Mouse (Mus musculus): ENCODE data around the gene Tnxb.
"Not testable (repeated sequence)": the region's sequence is repeated elsewhere in the genome, so short reads cannot be mapped to it uniquely, and the experiment has no call there.

The Tnxb gene

DNA sequence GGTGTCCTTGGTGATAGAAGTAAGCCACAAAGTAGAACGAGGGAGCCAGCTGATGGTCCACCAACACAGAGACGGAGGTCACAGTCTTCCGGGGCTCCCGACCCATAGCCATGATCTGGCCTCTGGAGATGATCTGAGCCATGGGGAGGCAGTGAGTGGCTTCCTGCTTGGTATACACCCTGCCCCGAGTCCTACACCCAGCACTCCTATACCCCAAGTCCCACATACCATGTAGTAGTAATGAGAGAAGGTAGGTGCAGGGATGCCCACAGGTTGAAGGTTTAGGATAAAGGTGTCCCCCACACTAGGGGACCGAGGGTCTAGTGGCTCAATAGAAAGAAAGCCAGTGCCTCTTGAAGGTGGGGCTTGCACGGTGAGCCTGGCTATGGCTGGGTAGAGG is 69.4 kb downstream of the Tnxb start:
- not testable (repeated sequence) for DNase-seq (ENCODE audit: low spot score)

DNA sequence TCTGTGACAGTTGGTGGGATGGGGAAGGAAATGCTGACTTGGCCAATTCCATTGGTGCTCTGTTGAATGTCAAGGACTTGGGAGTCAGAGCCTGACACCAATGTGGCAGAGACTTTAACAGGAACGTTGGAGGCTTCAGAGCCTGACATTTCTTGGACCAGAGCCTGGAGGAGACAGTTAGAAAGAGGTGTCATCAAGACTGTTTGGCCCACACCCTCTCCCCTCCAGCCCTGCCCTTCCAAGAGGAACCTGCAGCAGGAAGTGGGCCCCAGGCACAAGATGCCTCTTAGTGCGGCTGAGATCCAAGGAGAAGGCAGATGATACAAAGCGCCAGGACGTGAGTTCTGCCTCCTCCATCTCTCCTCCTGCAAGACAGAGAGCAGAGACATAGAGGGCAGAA is 69.9 kb downstream of the Tnxb start:
- DNase-seq (ENCODE audit: low spot score): no peak

DNA sequence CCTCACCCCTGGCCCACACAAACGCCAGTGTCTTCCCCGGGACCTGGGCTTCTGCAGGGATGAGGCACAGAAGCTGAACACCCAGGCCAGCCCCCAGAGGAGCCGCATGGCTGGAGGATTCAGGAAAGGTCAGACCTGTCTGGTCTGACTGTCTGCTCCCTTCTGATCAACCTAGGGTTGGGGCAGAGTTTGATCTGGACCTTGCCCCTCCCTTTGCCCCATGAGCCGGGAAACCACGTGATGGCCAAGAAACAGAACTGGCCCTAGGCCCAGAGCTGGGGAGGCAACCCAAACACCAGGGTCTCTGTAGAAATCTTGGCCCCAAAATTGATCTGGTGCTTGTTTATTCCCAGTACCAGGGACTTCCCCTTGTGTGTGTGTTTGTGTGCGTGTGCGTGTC is 73.4 kb downstream of the Tnxb start, which contains the start of gene C4b:
Gene C4b, minus strand, starts transcription at position 164 of the 400 bp plus-strand sequence.
- DNase-seq (ENCODE audit: low spot score): no peak

DNA sequence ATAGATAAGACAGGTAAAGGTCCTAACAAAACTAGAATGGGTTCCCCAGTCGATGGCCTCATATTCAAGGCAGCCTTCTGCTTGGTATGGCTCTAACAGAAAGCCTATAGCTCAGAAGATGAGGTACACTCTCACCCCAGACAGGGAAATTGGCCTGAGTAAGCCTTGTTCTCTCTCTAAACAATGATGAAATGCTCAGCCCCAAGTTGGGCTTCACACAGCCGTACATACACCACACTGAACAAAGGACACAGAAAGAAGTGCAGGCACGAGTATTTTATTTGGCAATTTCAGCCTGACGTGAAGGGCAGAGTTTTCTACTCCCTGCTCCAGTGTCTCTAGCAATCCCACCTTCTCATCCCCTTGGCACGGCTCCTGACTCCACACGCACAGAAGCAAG is 73.9 kb downstream of the Tnxb start:
- no peak for DNase-seq (ENCODE audit: low spot score)

DNA sequence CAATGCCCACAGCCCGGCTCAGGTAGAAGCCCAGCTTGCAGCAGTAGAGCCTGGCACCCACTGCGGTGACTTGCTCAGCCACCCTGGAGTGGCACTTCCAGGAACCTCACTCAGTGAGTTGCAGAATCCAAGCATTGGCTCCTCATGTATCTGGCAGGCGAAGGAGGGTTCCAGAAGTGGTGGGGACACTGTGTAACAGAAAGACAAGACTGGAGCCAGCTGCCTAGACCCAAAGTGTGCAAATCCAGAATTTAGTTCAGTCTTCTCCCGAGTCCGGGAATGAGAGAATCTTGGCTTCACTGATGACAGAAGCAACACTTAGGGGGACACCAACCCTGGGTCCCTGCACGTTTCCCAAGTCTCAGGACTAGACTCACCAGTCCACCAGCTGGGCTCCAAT is 74.3 kb downstream of the Tnxb start:
- not testable (repeated sequence) for DNase-seq (ENCODE audit: low spot score)

DNA sequence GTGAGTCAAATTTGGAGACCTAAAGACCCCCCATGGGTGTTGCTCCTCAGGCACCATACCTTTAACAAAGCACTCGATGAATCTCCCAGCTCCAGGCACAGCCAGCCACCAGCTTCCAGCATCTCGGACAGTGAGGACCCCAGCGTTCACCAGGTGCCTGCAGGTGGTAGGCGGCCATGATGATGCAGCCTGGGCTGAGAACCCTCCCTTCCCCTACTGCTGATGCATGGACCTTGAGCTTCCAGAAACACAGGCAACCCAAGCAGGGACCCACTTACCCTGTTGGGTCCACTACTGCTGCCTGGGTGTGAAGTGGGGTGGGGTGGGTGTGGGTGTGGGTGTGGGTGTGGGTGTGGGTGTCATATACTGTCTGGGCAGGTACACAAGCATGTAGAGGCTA is 74.8 kb downstream of the Tnxb start:
- DNase-seq (ENCODE audit: low spot score): not testable (repeated sequence)

DNA sequence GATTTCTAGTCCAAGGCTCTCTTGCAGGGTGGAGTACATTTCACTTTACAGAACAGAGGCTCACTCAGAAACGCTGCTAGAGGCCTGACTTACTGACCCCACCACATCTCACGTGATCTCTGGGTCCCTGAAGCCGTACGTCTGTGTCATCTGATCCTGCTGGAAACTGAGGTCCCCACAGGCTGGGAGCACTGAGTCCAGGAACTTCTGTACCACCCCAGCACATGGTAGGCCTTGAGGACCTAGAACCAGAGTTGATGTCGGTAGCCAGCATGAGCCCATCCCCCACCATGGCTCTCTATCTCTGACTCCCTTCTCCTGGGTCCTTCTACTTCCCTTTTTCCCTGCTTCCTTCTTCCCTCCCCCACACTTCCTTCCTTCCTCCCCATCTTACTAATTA is 76.2 kb downstream of the Tnxb start:
- DNase-seq (ENCODE audit: low spot score): no peak

DNA sequence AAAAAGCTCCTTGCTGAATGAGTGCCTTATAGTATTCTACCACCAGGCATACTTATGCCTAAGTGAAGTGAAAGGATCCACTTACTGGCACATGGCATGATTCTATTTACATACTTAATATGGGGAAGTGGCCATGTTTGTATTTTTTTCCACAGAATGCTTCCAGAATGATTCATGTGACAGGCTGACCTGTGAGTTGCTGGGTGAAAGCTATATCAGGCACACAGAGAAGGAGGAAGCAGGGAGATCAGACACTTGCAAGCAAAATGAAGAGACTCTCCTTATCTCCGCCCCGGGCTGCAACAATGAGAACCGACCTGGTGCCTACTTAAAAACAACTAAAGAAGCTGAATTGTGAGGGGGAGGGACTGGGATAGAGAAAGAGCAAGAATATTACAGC is 91.1 kb downstream of the Tnxb start:
- no peak for DNase-seq (ENCODE audit: low spot score)

Data from ovary, adult 18-20 months (tissue).